Mouse (Mus musculus): ENCODE measurements around the gene Crip2. TPM values are rescaled to one million over a fixed set of nuclear protein-coding genes. Genes with fewer than 3 reads are reported as not detected.

The Crip2 gene
- polyA plus RNA-seq, 1 experiment from 2014 or later = 369 TPM

GRCm38 (mm10) chr12:113144001-113144756 is 4.1 kb downstream of the Crip2 start:
- no peak for ATAC-seq
- Histone ChIP-seq H3K27ac (ENCODE audit: low read length) (no peak overlapping the region), H3K9me3 (replicated peaks; ENCODE audit: control insufficient read depth, low read length, poor library complexity, severe bottlenecking) (no peaks in the 10 kb centered on the region), H3K4me2 (ENCODE audit: low read length) (no peak overlapping the region), H3K36me3 (ENCODE audit: control insufficient read depth, insufficient read depth, low read length) (peaks cover 8% of the 10 kb centered on the region), H3K4me1 (ENCODE audit: control insufficient read depth, insufficient read depth, low read length) (peaks cover 29% of the 10 kb centered on the region), H3K27me3 (ENCODE audit: control insufficient read depth, insufficient read depth, low read depth, low read length) (no peaks in the 10 kb centered on the region), H3K4me3 (ENCODE audit: low read depth, low read length) (no peak overlapping the region), H3K9ac (ENCODE audit: low read depth, low read length) (no peak overlapping the region)
- WGBS = 81% methylated on average over 20 of the region's 20 CpGs

DNA sequence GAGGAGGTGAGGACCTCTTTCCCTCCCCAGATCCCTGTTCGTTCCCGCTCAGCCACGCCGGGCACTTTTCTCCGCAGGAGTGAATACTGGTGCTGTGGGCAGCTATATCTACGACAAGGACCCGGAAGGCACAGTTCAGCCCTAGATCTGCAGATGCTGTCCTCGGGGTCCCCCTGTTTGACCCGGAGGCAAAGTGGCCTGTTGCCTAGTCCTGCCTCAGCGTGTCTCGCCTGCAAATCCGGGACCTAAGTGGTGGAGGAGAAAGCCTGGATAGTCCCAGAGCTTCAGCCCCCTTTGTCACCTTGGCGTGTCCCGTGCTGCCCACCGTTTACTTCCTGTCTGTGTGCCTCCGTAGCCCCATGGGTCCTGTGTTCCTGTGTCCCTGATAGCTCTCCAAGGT is 4.8 kb downstream of the Crip2 start:
- H3K4me2 ChIP-seq (ENCODE audit: low read length) = no peak overlapping the region
- no peak overlapping the region for H3K9ac ChIP-seq (ENCODE audit: low read depth, low read length)
- no peak overlapping the region for H3K27ac ChIP-seq (ENCODE audit: low read length)
- H3K4me1 ChIP-seq (ENCODE audit: control insufficient read depth, insufficient read depth, low read length) = peaks cover 22% of the 10 kb centered on the region
- H3K9me3 ChIP-seq (replicated peaks; ENCODE audit: control insufficient read depth, low read length, poor library complexity, severe bottlenecking) = no peaks in the 10 kb centered on the region
- no peaks in the 10 kb centered on the region for H3K27me3 ChIP-seq (ENCODE audit: control insufficient read depth, insufficient read depth, low read depth, low read length)
- ATAC-seq = no peak
- H3K4me3 ChIP-seq (ENCODE audit: low read depth, low read length) = no peak overlapping the region
- H3K36me3 ChIP-seq (ENCODE audit: control insufficient read depth, insufficient read depth, low read length) = peaks cover 8% of the 10 kb centered on the region
- 93% methylated on average over 16 of the region's 16 CpGs for WGBS

DNA sequence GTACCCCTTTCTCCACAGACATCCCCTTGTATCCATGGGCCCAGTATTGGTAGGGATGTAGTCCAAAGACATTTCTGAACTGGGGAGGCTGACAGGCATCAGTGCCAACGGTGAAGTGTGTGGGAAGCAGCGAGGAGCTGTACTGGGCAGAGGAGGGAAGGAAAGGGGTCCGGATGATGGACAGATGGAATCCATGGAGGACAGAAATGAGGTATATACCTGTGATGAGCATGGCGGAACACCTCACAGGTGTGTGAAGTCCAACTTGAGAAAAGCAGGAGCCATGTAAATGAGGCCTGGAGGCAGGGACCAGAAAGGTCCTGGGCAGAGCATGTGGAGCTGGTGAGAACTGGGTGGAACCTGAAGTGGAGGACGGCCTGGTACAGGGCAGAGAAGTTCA is 5.6 kb downstream of the Crip2 start:
- H3K9me3 ChIP-seq (replicated peaks; ENCODE audit: control insufficient read depth, low read length, poor library complexity, severe bottlenecking) = no peaks in the 10 kb centered on the region
- no peak overlapping the region for H3K4me3 ChIP-seq (ENCODE audit: low read depth, low read length)
- no peak for ATAC-seq
- peaks cover 8% of the 10 kb centered on the region for H3K36me3 ChIP-seq (ENCODE audit: control insufficient read depth, insufficient read depth, low read length)
- H3K9ac ChIP-seq (ENCODE audit: low read depth, low read length) = no peak overlapping the region
- no peak overlapping the region for H3K4me2 ChIP-seq (ENCODE audit: low read length)
- H3K27me3 ChIP-seq (ENCODE audit: control insufficient read depth, insufficient read depth, low read depth, low read length) = no peaks in the 10 kb centered on the region
- peaks cover 22% of the 10 kb centered on the region for H3K4me1 ChIP-seq (ENCODE audit: control insufficient read depth, insufficient read depth, low read length)
- no peak overlapping the region for H3K27ac ChIP-seq (ENCODE audit: low read length)
- 95% methylated on average over 5 of the region's 5 CpGs for WGBS

DNA sequence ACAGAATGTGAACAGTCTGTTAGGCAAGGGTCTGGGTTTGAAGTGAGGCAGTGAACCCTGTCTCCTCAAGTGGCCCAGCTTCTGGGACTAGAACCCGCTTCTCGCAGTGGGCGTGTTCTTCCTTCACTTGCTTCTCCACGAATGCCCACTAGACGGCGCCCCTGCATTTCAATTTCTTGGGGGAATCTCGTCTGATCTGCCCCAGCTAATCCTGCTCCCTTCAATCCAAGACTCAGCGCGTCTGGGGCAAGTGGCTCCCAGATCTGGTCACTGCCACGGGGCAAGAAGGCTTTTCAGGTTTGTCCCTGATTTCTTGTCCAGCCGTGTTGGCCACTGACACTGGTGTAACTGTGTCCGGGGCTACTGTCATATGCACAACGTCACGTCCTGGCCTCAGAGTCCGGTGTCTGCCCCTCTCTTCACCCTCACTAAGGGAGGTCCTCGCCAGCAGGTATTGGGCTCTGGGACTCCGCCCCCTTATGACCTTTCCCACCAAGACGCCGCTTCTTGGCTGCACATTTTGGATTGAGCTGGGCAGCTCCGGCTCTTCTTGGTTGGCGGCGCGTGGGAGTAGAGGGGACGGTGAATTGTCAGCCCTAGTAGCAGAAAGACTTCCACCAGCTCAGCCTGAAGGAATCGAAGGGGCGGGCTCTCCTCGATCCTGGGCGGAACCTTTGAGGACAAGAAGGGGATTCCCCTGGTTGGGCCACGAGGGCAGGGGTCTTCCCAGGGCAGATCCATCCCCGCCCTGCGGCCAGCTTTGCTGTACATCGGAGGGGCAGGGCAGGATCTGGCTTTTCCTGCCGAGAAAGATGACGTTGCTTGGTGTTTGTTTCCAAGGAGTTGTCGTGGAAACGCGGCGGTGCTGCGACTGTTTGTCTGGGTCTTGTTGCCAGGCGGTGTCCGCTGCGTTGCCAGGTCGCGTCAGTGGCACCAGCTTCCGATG is 6.3 kb downstream of the Crip2 start, which contains the start of gene Crip1:
Crip1 (plus strand) TSS at position 205 of the 946 bp plus-strand sequence.
- WGBS = 9% methylated on average over 45 of the region's 45 CpGs
- Histone ChIP-seq H3K9me3 (replicated peaks; ENCODE audit: control insufficient read depth, low read length, poor library complexity, severe bottlenecking) (no peaks in the 10 kb centered on the region), H3K27ac (ENCODE audit: low read length) (no peak within 1 kb of the TSS), H3K27me3 (ENCODE audit: control insufficient read depth, insufficient read depth, low read depth, low read length) (no peaks in the 10 kb centered on the region; the same call in 1 of the 2 replicates), H3K36me3 (ENCODE audit: control insufficient read depth, insufficient read depth, low read length) (peaks cover 8% of the 10 kb centered on the region), H3K4me2 (ENCODE audit: low read length) (peak within 1 kb of the TSS; percentile 26), H3K4me1 (ENCODE audit: control insufficient read depth, insufficient read depth, low read length) (peaks cover 20% of the 10 kb centered on the region), H3K9ac (ENCODE audit: low read depth, low read length) (no peak within 1 kb of the TSS), H3K4me3 (ENCODE audit: low read depth, low read length) (no peak within 1 kb of the TSS)
- ATAC-seq = peak; percentile 13; the same call in 1 of the 2 replicates

DNA sequence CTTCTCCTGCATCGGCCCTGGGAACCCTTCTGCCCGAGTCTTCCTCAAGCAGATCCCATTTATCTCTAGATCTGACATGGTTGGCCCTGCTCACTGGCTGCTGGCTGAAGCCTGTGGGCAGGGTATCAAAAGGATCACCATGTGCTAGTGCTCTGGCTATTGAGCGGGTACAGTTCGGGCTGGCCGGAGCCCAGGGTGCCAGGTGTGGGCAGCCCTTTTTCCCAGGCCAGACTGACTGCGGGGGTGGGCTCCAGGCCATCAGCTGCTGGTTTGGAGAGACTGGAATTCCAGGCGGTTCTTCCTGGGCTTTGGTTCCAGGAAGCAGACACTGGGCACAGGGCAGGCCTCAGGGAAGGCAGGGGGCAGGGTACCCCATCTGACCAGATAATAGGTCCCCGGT is 7.4 kb downstream of the Crip2 start:
- WGBS = 88% methylated on average over 8 of the region's 8 CpGs
- Histone ChIP-seq H3K27me3 (ENCODE audit: control insufficient read depth, insufficient read depth, low read depth, low read length) (peaks cover 3% of the 10 kb centered on the region; the same call in 1 of the 2 replicates), H3K27ac (ENCODE audit: low read length) (no peak overlapping the region), H3K4me1 (ENCODE audit: control insufficient read depth, insufficient read depth, low read length) (peaks cover 16% of the 10 kb centered on the region), H3K4me3 (ENCODE audit: low read depth, low read length) (no peak overlapping the region), H3K9me3 (replicated peaks; ENCODE audit: control insufficient read depth, low read length, poor library complexity, severe bottlenecking) (no peaks in the 10 kb centered on the region), H3K36me3 (ENCODE audit: control insufficient read depth, insufficient read depth, low read length) (peaks cover 8% of the 10 kb centered on the region), H3K9ac (ENCODE audit: low read depth, low read length) (no peak overlapping the region), H3K4me2 (ENCODE audit: low read length) (no peak overlapping the region)
- no peak for ATAC-seq

- no peak for ATAC-seq
- Histone ChIP-seq H3K36me3 (ENCODE audit: control insufficient read depth, insufficient read depth, low read length) (peaks cover 8% of the 10 kb centered on the region), H3K27me3 (ENCODE audit: control insufficient read depth, insufficient read depth, low read depth, low read length) (peaks cover 8% of the 10 kb centered on the region), H3K9me3 (replicated peaks; ENCODE audit: control insufficient read depth, low read length, poor library complexity, severe bottlenecking) (no peaks in the 10 kb centered on the region), H3K27ac (ENCODE audit: low read length) (no peak overlapping the region), H3K4me2 (ENCODE audit: low read length) (no peak overlapping the region), H3K4me1 (ENCODE audit: control insufficient read depth, insufficient read depth, low read length) (peaks cover 6% of the 10 kb centered on the region), H3K9ac (ENCODE audit: low read depth, low read length) (no peak overlapping the region), H3K4me3 (ENCODE audit: low read depth, low read length) (no peak overlapping the region)
- 44% methylated on average over 16 of the region's 16 CpGs for WGBS
These were observed 8.5 kb downstream of the Crip2 start for GRCm38 (mm10) chr12:113148381-113149035.

GRCm38 (mm10) chr12:113149341-113149740 is 9.3 kb downstream of the Crip2 start:
- ATAC-seq = no peak
- WGBS = 57% methylated on average over 4 of the region's 4 CpGs
- H3K27ac ChIP-seq (ENCODE audit: low read length) = no peak overlapping the region
- H3K27me3 ChIP-seq (ENCODE audit: control insufficient read depth, insufficient read depth, low read depth, low read length) = peaks cover 8% of the 10 kb centered on the region
- peaks cover 3% of the 10 kb centered on the region; the same call in 1 of the 2 replicates for H3K36me3 ChIP-seq (ENCODE audit: control insufficient read depth, insufficient read depth, low read length)
- peaks cover 6% of the 10 kb centered on the region for H3K4me1 ChIP-seq (ENCODE audit: control insufficient read depth, insufficient read depth, low read length)
- H3K4me2 ChIP-seq (ENCODE audit: low read length) = no peak overlapping the region
- no peak overlapping the region for H3K9ac ChIP-seq (ENCODE audit: low read depth, low read length)
- H3K9me3 ChIP-seq (replicated peaks; ENCODE audit: control insufficient read depth, low read length, poor library complexity, severe bottlenecking) = no peaks in the 10 kb centered on the region
- no peak overlapping the region for H3K4me3 ChIP-seq (ENCODE audit: low read depth, low read length)

DNA sequence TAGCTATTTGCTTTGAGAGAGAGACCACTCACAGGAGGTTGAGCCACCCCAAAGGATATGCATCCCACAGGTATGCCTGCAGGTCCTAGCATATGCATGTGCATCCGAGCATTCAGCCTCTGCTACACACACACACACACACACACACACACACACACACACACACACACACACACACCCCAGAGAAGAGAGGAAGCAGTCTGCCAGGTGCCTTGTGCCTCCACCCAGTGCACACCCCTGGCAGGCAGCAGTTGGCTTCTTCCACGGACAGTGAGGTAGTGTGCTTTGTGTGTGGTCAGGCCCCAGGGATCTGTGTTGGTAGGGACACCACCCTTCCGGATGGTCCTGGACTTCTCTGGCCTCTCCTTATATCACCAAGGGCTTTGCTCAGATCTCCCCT is 9.9 kb downstream of the Crip2 start:
- no peak overlapping the region for H3K9ac ChIP-seq (ENCODE audit: low read depth, low read length)
- peaks cover 8% of the 10 kb centered on the region for H3K27me3 ChIP-seq (ENCODE audit: control insufficient read depth, insufficient read depth, low read depth, low read length)
- no peak overlapping the region for H3K27ac ChIP-seq (ENCODE audit: low read length)
- WGBS = 79% methylated on average over 3 of the region's 3 CpGs
- no peaks in the 10 kb centered on the region for H3K9me3 ChIP-seq (replicated peaks; ENCODE audit: control insufficient read depth, low read length, poor library complexity, severe bottlenecking)
- no peaks in the 10 kb centered on the region; the same call in 1 of the 2 replicates for H3K36me3 ChIP-seq (ENCODE audit: control insufficient read depth, insufficient read depth, low read length)
- H3K4me1 ChIP-seq (ENCODE audit: control insufficient read depth, insufficient read depth, low read length) = peaks cover 8% of the 10 kb centered on the region
- H3K4me3 ChIP-seq (ENCODE audit: low read depth, low read length) = no peak overlapping the region
- no peak for ATAC-seq
- no peak overlapping the region for H3K4me2 ChIP-seq (ENCODE audit: low read length)
